Mouse (Mus musculus) lung, adult 2 months (tissue): ENCODE data around the gene Cbx4.

ENCODE experiments used
- CTCF ChIP-seq: fragments of 200-500 bp; IDR thresholded peaks from 2 replicates; pipeline ENCODE4 v1.5.1; 2011; ENCODE audit warnings: mild to moderate bottlenecking, low read length, control low read depth; ENCODE audit not compliant: insufficient read depth
- POLR2A ChIP-seq: fragments of 200-500 bp; IDR thresholded peaks from 2 replicates; pipeline ENCODE4 v1.6.1; 2011; ENCODE audit warnings: low read depth, mild to moderate bottlenecking, control low read depth, low read length, borderline replicate concordance; ENCODE audit errors: extremely low read depth

DNA sequence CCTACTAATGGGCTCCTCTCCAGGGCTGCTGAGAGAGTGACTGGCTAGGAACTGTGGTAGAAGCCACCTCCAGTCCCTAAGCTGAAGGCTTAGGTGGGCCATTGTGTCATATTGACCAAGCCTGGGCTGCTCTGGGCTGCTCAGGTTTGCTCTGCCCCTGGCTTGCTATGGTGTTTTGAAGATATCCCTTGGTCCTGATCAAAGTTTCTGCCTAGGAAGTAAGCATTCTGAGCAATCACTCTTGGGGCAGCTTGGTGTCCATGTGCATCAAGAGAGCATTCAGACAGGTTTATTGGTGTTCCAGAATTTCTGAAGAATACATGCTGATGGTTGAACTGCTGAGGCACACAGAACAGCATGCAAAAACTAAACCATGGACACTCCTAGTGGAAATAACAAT lies 34.6 kb downstream of the Cbx4 start:
- TF ChIP-seq POLR2A (no peak), CTCF (no peak)
